Mouse (Mus musculus) G1E (cell line): ENCODE data around the gene Adk. TPM values are rescaled to one million over a fixed set of nuclear protein-coding genes. Genes with fewer than 3 reads are reported as not detected.

Source experiments
- ATAC-seq: 2 replicates; pipeline ENCODE4 v1.8.0; 2016; ENCODE audit warnings: mild to moderate bottlenecking; ENCODE audit not compliant: insufficient number of reproducible peaks, poor library complexity, low FRiP score, severe bottlenecking; ENCODE audit errors: extremely low read depth
- DNase-seq: peaks from one replicate; pipeline ENCODE4 v3.0.0; 2012; ENCODE audit warnings: low spot score
- H3K27me3 ChIP-seq: 2 replicates; pipeline ENCODE4 v1.6.1; 2012; ENCODE audit warnings: mild to moderate bottlenecking, low read length, inconsistent platforms; ENCODE audit not compliant: insufficient read depth
- H3K36me3 ChIP-seq: replicated peaks from 2 replicates; pipeline ENCODE3; 2012; ENCODE audit warnings: mild to moderate bottlenecking, inconsistent platforms
- H3K4me1 ChIP-seq: 2 replicates; pipeline ENCODE4 v1.6.1; 2012; ENCODE audit warnings: low read depth, low read length, inconsistent platforms, mixed read lengths; ENCODE audit not compliant: insufficient read depth
- H3K4me3 ChIP-seq: 2 replicates; pipeline ENCODE4 v1.5.1; 2012; ENCODE audit warnings: low read depth, mild to moderate bottlenecking, inconsistent platforms, low read length, moderate library complexity, mixed read lengths
- H3K9me3 ChIP-seq: replicated peaks from 2 replicates; pipeline ENCODE4 v1.6.1; 2012; ENCODE audit warnings: inconsistent platforms
- CTCF ChIP-seq: IDR thresholded peaks from 2 replicates; pipeline ENCODE4 v1.5.1; 2012; ENCODE audit warnings: low read depth, low read length, inconsistent platforms, mixed read lengths
- GATA1 ChIP-seq: IDR thresholded peaks from 2 replicates; pipeline ENCODE4 v1.6.1; 2012; ENCODE audit warnings: borderline replicate concordance, low read length, inconsistent platforms, mixed read lengths
- GATA2 ChIP-seq: IDR thresholded peaks from 2 replicates; pipeline ENCODE4 v1.6.1; 2012; ENCODE audit warnings: low read depth, low read length, inconsistent platforms, borderline replicate concordance
- POLR2AphosphoS5 ChIP-seq: IDR thresholded peaks from 2 replicates; pipeline ENCODE4 v1.6.1; 2012; ENCODE audit warnings: low read depth, low read length, inconsistent platforms; ENCODE audit not compliant: insufficient replicate concordance
- TAL1 ChIP-seq: conservative IDR thresholded peaks from 2 replicates; pipeline ENCODE4 v1.6.1; 2012; ENCODE audit warnings: low read depth, low read length, inconsistent platforms, mixed read lengths
- polyA plus RNA-seq: library from polyadenylated mRNA; stranded (reverse); fragments of >175 nt; gene quantifications from 2 replicates; pipeline ENCODE4 v1.2.3, GENCODE M21; 2012
- total RNA-seq, 2 experiments: library from RNA; stranded (forward) in 1 of 2; stranded (reverse) in 1 of 2; fragments of 200-1000 nt in 1 of 2; fragments of >200 nt in 1 of 2; fragmentation: Nextera tagmentation in 1 of 2; gene quantifications; 2 replicates each; pipeline ENCODE4 v1.2.3; 2014 to 2017

Adk gene
- total and polyA plus RNA-seq, 3 experiments: 20.8 to 547 (median 489) TPM

DNA sequence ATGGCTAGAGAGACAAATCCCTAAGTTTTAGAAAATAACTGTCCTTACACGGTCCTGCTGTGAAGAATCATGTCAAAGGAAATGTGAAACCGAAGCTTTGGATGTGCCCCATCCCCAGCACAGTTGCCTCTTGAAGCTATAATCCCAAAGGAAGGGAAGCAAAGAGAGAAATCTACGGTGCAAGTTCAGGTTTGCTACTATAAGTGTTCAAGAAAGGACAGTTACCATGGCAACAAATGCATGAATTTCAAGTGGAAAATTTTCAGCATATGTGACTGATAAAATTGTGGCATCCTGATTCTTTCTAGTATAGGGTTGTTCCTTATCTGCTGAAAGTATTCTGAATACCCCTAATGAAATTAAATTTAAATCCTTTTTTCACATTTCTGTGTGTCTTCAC, 169.8 kb downstream of the Adk start:
- TF ChIP-seq POLR2AphosphoS5 (no peak), GATA1 (no peak), CTCF (no peak), GATA2 (no peak), TAL1 (no peak)
- Histone ChIP-seq H3K4me1 (peaks cover 32% of the 10 kb centered on the region), H3K9me3 (no peaks in the 10 kb centered on the region), H3K27me3 (no peaks in the 10 kb centered on the region), H3K4me3 (no peak overlapping the region), H3K36me3 (peaks cover 42% of the 10 kb centered on the region)
- DNase-seq: no peak
- ATAC-seq: no peak

DNA sequence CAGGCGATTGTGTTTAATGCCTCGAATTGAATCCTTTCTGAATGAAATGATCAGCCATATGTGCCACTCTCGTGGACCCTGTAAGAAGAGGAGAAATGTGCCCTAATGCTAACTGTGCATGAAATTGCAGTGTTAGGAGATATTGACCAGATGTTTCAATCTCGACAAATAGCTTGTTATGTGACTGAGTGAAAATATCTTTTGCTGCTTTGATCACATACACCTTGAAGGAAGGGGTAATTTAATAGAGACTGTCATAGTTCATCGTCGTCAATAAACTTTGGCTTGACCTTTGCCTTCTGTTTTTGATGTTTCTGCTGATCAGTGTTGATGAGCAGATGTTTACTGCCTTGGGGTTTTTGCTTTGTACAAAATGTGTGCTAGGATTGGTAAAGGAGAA, 171.1 kb downstream of the Adk start:
- Histone ChIP-seq H3K4me1 (peaks cover 32% of the 10 kb centered on the region), H3K4me3 (no peak overlapping the region), H3K27me3 (no peaks in the 10 kb centered on the region), H3K36me3 (peaks cover 42% of the 10 kb centered on the region), H3K9me3 (no peaks in the 10 kb centered on the region)
- DNase-seq (no peak), ATAC-seq (no peak)
- TF ChIP-seq GATA1 (no peak), TAL1 (no peak), POLR2AphosphoS5 (no peak), GATA2 (no peak), CTCF (no peak)

DNA sequence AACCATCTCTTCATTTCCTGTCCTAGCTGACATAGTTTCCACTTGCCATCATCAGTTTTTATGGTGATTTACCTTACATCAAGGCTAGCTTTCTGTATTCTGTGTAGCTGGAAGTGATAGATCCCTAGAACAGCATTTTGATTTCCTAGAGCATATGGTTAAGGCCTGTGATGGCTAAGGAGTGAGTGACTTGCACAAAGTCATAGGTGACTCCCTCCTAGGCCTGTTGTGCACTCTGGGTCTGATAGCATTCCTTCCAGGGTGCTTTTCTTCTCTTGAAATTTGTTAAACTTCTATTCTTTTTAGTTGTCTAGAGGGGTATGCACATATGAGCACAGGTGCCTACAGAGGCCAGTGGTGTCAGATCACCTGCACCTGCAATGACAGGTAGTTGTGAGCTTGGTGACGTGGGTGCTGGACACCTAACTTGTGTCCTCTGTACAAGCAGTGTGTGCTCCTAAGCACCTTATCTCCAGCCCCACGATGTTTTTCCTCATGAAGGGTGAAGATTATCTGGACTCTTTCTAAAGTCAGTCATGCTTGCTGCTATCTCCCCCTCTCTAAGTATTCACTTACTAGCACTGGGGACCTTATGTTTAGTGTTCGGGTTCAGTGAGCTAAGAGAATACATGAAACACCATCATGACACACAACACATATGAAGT, 171.7 kb downstream of the Adk start:
- Histone ChIP-seq H3K4me3 (no peak overlapping the region), H3K9me3 (no peaks in the 10 kb centered on the region), H3K4me1 (peaks cover 28% of the 10 kb centered on the region), H3K27me3 (no peaks in the 10 kb centered on the region), H3K36me3 (peaks cover 41% of the 10 kb centered on the region)
- TF ChIP-seq TAL1 (no peak), POLR2AphosphoS5 (no peak), CTCF (no peak), GATA1 (no peak), GATA2 (no peak)
- DNase-seq (no peak), ATAC-seq (no peak)

DNA sequence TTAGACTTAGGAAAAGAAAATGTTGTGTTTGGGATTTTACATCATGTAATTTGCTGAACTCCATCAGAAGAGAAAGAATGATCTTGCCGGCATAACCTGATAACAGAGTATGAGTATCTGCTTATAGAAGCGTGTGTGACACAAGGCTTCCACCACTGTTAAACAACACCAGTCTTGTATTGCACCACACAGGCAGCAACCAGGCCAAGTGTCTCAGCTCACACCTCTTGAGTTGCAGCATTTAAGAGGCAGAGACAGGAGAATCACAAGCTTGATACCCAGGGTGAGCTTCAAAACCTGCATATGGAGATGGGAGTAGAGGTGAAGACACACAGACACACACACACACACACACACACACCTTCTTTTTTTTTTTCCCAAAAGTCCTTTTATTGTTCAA, 184.7 kb downstream of the Adk start:
- TF ChIP-seq POLR2AphosphoS5 (no peak), GATA1 (no peak), CTCF (no peak), GATA2 (no peak), TAL1 (no peak)
- Histone ChIP-seq H3K4me1 (no peaks in the 10 kb centered on the region), H3K4me3 (no peak overlapping the region), H3K9me3 (no peaks in the 10 kb centered on the region), H3K36me3 (peaks cover 68% of the 10 kb centered on the region), H3K27me3 (no peaks in the 10 kb centered on the region)
- DNase-seq (no peak), ATAC-seq (no peak)

DNA sequence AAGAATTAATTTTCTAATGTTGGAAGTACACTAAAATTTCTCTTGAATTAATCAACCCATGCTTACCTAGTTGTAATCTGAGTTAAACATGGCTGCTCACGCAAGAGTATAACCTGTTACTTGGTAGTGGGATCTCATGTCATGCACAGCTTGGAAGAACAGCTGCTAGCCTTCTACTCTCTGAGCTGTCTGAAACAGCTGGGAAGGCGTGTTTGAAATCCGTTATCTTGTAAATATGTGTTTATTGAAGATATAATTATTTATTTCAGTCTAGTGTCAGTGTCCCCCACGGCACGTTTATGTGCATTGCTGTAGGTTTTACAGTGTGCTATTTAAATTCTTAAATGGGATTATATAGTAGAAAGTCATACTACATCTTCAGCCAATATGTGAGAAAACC, 188.7 kb downstream of the Adk start:
- no peak overlapping the region for H3K4me3 ChIP-seq
- H3K36me3 ChIP-seq: peaks cover 54% of the 10 kb centered on the region
- ATAC-seq (no peak), DNase-seq (no peak)
- TF ChIP-seq CTCF: no peak
- no peak for TF ChIP-seq GATA2
- no peaks in the 10 kb centered on the region for H3K27me3 ChIP-seq
- H3K4me1 ChIP-seq: no peaks in the 10 kb centered on the region
- no peaks in the 10 kb centered on the region for H3K9me3 ChIP-seq

DNA sequence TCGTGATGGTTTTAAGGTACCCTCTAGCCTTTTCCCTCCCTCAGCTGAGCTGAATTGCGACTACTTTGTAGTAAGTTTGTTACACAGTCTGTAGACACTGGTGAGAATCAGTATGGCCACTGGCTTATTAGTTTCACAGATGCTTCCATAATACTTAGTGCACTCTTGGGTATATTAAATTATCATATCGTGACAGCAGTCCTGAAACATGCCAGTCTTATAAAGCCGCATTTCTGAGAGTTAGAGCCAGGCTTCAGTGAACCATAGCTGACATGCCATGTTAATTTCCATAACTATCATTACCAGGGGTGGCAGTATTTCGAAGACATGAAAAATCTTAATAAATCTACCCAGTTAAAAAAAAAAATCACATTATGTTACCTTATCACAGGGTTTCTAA, 199.0 kb downstream of the Adk start:
- ATAC-seq: no peak
- TF ChIP-seq POLR2AphosphoS5 (no peak), CTCF (no peak), TAL1 (no peak)
- Histone ChIP-seq H3K27me3 (no peaks in the 10 kb centered on the region), H3K4me3 (no peak overlapping the region), H3K9me3 (no peaks in the 10 kb centered on the region), H3K4me1 (no peaks in the 10 kb centered on the region), H3K36me3 (peaks cover 39% of the 10 kb centered on the region)
- no peak for DNase-seq
